Mouse (Mus musculus): ENCODE data around the gene Arhgef10l.

- TF ChIP-seq POLR2A (IDR thresholded peaks at IDR 0.05; ENCODE audit: borderline replicate concordance, low read depth, low read length) (no peak), CTCF (IDR thresholded peaks at IDR 0.05; ENCODE audit: low read depth, low read length) (no peak)
Measured at GRCm38 (mm10) chr4:140711360-140711759, 45.5 kb upstream of the Arhgef10l start.
